Mouse (Mus musculus) CH12F3 (cell line): ENCODE measurements around the gene Bud13.

Experiments
- in situ Hi-C: fragments of 300-500 bp; cut with MboI; formaldehyde crosslinking; loops from 2 replicates; pipeline ENCODE4 v1.14.3; 2020; ENCODE audit warnings: low sequenced_read_pairs

Gene Bud13

DNA sequence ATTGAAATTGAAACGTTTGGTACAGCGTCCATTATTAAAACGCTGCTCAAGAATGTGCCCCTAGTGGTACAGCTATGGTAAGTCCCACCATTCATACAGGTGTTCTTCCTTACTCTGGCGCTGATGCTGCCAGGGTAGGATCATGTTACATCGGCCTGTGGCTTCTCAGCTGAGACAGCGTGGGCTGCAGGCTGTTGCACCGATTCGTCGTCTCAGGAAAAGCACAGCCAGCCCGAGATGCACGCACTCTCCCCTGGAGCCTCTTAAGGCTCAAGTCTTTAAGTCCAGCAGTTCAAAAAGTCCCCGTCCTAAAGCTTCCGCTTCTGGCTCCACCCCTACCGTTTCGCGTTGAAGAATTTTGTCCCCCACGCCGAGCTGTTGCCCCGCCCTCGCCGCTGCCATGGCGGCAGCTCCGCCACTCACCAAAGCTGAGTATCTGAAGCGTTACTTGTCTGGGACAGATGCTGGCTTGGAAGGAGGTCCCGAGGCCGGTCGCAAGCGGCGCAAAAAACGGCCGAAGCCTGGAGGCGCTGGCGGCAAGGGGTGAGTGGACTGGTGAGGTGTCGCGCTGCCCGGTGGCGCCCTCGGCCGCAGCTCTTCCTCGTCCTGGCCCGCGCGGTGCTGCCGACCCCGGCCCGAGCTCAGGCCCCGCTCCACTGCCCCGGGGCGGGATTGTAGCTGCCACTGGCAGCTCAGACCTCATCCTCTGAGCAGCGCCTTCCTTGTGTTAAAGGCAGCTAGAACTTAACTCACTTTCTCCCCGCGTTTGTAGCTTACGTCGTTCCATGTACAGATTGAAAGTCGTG, at the start of gene Bud13:
Bud13 (plus strand) TSS at position 378 of the 806 bp plus-strand sequence.
- in situ Hi-C loops = no loop called here

GRCm38 (mm10) chr9:46235196-46235595, 47.6 kb upstream of the Bud13 start:
- in situ Hi-C loops = no loop called here

DNA sequence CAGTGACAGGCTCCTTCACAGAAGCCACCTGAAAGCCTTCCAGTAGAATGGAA, 47.4 kb upstream of the Bud13 start, which contains the start of gene Apoc3:
Apoc3 (minus strand) TSS at position 41 of the 53 bp plus-strand sequence.
- in situ Hi-C loops = no loop called here

DNA sequence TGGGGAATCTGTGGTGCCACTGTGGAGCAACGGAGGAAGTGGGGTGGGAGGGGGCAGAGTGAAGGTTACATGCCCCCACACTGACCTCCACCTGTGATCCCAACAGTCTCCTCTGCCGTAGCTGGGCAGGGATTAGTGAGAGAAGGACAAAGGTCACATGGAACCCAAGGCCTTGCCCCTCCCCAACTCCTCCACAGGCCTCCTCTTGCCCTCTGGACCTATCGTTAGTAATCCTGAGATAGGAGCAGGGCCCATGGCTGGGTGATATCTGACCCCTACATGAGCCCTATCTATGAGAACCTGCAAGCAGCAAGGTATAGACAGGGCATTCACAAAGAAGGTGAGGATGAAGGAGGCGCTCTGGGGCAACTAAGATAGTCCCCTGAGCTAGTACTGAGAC, 47.2 kb upstream of the Bud13 start:
- in situ Hi-C loops = no loop called here

GRCm38 (mm10) chr9:46238850-46239249, 44.0 kb upstream of the Bud13 start:
- in situ Hi-C loops = no loop called here

GRCm38 (mm10) chr9:46240526-46241153, 42.2 kb upstream of the Bud13 start, which contains the start of gene Apoa4:
Apoa4 (plus strand) TSS chr9:46240696.
- in situ Hi-C loops = no loop called here

DNA sequence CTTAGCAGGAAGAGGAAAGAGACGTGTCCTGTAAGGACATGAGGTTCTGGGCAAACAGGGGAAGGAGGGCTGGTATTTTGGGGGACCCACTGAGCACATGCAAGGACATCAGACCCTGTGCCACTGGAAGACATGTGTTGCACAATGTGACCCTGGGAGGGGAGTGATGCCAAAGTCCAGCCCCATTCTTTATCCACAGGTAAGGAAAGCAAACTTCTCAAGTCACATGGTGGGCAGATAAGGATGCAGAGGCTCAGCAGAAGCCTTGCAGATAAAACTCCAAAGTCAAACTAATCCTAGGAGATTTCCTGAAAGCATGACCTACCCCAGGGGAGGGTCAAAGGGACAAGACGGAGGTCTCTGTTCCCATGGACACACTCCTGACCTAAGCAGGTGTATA, 41.0 kb upstream of the Bud13 start:
- in situ Hi-C loops = no loop called here

- in situ Hi-C loops = no loop called here
These were observed 39.7 kb upstream of the Bud13 start for GRCm38 (mm10) chr9:46243122-46243521.

- in situ Hi-C loops = no loop called here
These were observed 39.2 kb upstream of the Bud13 start for GRCm38 (mm10) chr9:46243584-46243983.

- in situ Hi-C loops = no loop called here
These were observed 36.0 kb upstream of the Bud13 start for GRCm38 (mm10) chr9:46246752-46247324.

GRCm38 (mm10) chr9:46256177-46256576, 26.6 kb upstream of the Bud13 start:
- in situ Hi-C loops = no loop called here

DNA sequence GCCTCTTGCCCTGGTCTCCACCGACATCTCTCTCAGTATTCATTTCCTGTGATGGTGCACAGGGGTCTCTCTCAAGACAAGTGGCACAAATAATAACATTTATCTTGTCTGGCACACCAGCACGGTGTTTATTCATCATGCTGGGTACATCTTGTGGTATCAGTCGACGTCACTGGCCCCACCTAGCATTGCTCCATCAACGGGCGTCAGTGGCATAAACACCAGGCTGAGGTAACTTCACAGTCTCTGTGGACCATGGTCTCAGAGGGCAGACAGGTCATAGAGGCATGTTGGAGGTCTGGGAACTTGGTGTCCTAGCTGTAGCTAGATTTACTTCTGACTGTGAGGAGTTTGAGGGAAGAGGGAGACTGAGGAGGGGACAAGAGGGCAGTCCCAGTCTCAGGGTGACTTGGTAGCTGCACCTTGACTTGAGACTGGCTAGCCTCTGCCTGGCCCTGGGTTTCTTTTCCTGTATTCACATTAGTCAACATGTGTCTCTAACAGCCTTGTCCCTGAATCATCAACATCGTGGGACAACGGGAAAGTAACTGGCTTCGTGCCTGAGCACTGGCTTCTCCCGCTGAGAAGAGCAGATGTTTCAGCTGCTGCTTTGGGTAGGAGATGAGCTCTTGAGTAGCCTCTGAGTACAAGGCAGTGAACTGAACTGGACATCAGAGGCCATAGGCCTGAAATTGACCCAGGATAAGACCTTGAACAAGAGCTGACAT, 26.0 kb upstream of the Bud13 start:
- in situ Hi-C loops = no loop called here

GRCm38 (mm10) chr9:46257546-46257945, 25.3 kb upstream of the Bud13 start:
- in situ Hi-C loops = no loop called here

DNA sequence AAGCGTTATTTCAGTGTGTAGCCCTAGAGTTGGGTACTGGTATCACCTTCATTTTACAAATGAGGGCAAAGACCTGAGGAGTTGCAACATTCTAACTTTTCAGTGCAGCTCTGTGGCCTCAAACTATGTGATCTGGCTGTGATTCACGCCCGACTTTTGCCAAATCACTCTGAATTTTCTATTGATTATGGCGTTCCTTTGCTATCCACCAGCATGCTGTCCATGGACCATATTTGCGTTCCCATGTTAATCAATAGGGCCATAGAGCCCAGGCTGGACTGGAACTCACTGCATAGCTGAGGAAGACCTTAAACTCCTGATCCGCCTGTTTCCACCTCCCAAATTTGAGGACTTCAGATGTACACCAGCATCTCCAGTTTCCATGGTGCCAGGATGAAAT, 23.7 kb upstream of the Bud13 start:
- in situ Hi-C loops = no loop called here

GRCm38 (mm10) chr9:46261131-46261530, 21.7 kb upstream of the Bud13 start:
- in situ Hi-C loops = no loop called here

- in situ Hi-C loops = no loop called here
These were observed 14.4 kb upstream of the Bud13 start, which contains the start of gene Apoa5 for GRCm38 (mm10) chr9:46268343-46268873. Apoa5 (plus strand) TSS chr9:46268633.

DNA sequence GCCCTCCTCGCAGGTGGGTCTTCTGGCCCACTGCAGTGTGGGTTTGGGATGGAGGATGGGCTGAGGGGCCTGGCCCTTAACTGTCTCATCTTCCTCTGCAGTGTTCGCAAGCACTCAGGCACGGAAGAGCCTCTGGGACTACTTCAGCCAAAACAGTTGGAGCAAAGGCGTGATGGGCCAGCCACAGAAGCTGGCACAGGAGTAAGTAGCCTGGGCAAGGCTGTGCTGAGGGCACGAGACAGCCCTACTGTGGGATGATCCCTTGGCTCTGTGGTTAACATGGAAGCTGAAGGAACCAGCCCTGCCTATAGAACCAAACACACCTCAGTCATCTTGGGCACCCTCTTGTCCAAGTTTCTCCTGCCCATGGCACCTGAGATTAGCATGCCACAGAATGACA, 13.7 kb upstream of the Bud13 start:
- in situ Hi-C loops = no loop called here

GRCm38 (mm10) chr9:46270782-46271181, 12.0 kb upstream of the Bud13 start:
- in situ Hi-C loops = no loop called here

- in situ Hi-C loops = no loop called here
These were observed 10.7 kb upstream of the Bud13 start for GRCm38 (mm10) chr9:46272070-46272469.

- in situ Hi-C loops = no loop called here
These were observed 9.9 kb upstream of the Bud13 start, which contains the start of gene Zpr1 for GRCm38 (mm10) chr9:46272677-46273454. Zpr1 (plus strand) TSS chr9:46273064.

- in situ Hi-C loops = no loop called here
These were observed 8.3 kb upstream of the Bud13 start for GRCm38 (mm10) chr9:46274494-46274893.
